Mouse (Mus musculus) forebrain, embryonic 10.5 days (tissue): ENCODE measurements around the gene Napepld. TPM values are rescaled to one million over a fixed set of nuclear protein-coding genes. Genes with fewer than 3 reads are reported as not detected.

Experiments used
- polyA plus RNA-seq: library from polyadenylated mRNA; unstranded; fragments of >200 nt; fragmentation: Nextera tagmentation; extraction: Ambion mirVana; gene quantifications from 2 replicates; pipeline ENCODE4 v1.2.1, GENCODE M21; 2016

Napepld gene
- polyA plus RNA-seq, 1 experiment from 2014 or later: 10.7 TPM

Other genes starting within 250 kb of the Napepld start
- 2.1 and 3.8 TPM in 2 replicates for gene Lrrc17, start 157.8 kb downstream of the Napepld start, polyA plus RNA-seq
- 0.12 and 0.20 TPM in 2 replicates for gene Fbxl13, start 55.8 kb downstream of the Napepld start, polyA plus RNA-seq
- gene Armc10, start 55.6 kb downstream of the Napepld start, polyA plus RNA-seq: 64.6 and 65.4 TPM in 2 replicates
- 83.9 and 87.3 TPM in 2 replicates for gene Pmpcb, start 35.7 kb upstream of the Napepld start, polyA plus RNA-seq
- gene Dnajc2, start 83.9 kb upstream of the Napepld start, polyA plus RNA-seq: 99.4 and 114 TPM in 2 replicates
- gene Psmc2, start 83.9 kb upstream of the Napepld start, polyA plus RNA-seq: 253 and 258 TPM in 2 replicates
- gene Slc26a5, start 164.2 kb upstream of the Napepld start, polyA plus RNA-seq: 0.10 and 0.32 TPM in 2 replicates